Mouse (Mus musculus): ENCODE measurements around the gene Gm27029. TPM values are rescaled to one million over a fixed set of nuclear protein-coding genes. Genes with fewer than 3 reads are reported as not detected.
A peak's percentile ranks its signal among the peaks of the same experiment; 100 is the strongest.
"Not testable (repeated sequence)": the region's sequence is repeated elsewhere in the genome, so short reads cannot be mapped to it uniquely, and the experiment has no call there.

Gm27029 gene
- 1 to 10 TPM in 1 of 2 experiments, not detected in 1; 1.5 TPM for polyA plus RNA-seq (2017; shearing (Covaris generic))

DNA sequence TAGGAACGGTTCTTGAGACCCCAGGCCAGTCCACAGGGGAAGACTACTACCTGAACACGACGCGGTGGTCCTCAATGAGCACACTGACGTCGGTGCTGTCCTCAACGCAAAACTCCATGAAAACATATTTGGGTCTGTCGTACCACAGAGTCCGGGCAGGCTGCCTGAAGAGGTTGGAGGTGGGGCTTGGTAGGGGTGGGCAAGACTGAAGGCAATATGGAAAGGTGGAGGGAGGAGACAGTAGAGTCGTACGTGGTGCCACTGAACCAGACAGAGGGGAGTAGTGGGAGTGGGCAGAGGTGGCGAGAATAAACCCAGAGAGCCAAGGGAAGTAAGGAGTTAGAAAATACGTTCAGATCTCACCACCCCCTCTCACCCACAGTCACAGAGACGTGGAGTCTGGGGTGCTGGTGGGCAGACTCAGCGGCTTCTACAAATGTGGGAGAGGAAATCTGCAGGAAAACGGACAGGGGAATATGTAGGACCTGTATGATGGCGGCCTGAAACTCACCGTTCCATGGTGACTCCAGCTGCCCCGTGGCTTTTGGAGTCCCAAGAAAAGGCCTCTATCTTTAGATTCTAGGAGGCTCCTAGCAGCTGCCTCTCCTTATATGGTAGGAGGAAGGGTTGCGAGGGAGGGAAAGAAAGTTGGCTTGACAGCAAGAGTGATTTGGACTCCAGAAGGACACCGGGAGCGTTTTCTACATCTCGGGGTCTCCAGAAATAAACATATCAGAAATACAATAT is at the start of gene Gm27029:
Gene Gm27029 (minus strand): TSS at position 692 of the 747 bp plus-strand sequence.
- no peak for ATAC-seq

DNA sequence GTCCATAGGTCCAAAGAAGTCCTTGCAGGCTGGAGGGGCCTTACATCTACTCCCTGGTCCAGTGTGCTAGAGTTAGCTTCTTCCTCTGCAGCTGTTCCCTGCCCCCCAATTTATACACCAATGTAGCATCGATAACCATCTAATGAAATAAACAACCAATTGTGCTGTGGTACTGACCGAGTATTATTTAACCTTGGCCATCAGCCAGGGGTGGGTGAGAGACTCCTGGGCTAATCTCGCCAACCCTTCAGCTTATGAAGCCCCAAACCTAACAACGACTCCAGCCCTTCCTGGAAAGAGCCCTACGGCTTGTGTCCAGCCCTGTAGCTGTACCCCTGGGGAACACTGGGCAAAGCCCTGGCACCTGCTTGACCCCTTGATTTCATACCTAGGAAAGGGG is 49.7 kb upstream of the Gm27029 start:
- ATAC-seq: no peak

DNA sequence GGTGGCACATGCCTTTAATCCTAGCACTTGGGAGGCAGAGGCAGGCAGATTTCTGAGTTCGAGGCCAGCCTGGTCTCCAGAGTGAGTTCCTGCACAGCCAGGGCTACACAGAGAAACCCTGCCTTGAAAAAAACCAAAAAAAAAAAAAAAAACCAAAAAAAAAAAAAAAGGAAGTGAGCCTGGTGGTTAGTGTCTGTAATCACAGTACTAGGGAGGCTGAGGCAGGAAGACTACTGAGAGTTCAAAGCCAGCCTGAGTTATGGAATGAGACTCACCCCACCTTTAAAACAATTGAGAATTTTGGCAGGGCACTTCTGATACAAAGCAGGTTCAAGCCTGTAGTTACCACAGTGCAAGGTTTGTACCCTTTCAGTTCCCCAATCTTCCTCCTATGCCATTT is 49.1 kb upstream of the Gm27029 start:
- ATAC-seq: not testable (repeated sequence)

DNA sequence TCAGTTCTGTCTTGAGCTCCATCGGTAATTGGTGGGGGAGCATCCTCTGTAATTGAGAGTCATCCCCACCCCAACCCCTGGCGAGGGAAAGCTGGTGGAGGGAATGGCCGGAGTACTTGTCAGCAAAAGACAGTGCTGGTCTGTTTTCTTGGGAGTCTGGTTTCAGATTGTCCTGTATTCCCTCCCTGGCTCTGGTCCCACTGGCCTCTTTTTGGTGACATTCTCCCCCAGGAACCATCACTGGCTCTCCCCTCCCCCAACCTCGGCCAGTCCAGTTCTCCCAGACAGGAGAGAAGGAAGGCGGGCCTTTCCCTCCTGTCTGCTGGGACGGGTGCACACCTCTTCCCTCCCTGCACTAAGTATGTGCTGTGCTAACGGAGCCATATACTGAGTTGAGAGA is 47.7 kb upstream of the Gm27029 start:
- no peak for ATAC-seq

DNA sequence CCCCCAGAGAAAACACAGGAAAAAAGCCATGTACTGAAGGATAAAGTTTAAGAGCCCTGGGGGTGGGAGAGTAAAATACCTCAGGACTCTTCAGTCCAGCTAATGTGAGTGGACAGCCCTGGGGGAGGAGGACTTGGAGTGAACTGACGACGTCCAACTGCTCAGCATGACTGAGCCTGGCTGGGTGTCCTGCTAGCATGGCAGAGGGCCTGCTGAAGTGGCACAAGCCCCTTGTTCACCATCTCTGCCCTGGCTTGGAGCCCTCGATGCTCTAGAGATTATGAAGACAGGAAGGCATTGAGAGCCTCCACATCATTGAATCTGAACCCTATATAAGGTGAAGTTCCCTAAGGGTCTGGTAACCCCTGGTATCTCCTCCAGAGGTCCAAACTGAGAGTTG is 47.3 kb upstream of the Gm27029 start:
- ATAC-seq: no peak

DNA sequence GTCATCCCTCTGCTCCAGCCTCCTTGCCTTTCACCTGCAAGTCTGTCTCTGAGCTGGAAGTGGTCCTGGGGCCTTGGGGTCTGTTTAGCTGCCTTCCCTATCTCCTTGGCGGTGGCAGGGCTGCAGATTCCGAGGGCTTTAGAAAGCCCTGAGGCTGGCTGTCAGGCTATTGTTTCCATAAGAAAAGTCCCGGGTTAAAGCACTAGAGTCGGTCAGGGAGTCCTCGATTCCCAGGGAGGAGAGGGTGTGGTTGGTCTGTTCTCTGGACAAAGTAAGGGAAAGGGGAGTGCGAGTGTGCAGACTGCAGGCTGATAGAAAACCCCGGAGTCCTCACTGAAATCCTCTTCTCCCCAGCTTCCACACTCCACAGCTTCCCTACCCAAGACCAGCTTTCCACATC is 45.6 kb upstream of the Gm27029 start:
- ATAC-seq: no peak

DNA sequence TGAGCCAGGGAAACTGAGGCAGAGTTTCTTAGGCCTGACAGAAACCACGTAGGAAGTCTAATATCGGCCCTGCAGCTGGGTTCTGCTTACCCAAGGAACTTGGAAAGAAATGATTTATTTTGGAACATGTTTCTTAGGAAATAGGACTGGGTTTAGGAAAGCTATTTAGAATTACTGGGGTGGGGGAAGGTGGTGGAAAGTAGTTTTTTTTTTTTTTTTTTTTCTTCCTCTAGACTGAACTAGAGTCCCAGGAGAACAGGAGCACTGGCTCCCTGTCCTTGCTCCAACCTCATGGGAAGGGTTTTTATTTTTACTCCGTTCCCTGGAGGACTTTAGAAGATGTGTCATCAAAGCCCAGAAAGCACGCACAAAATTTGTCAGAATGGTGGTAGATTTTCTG is 44.6 kb upstream of the Gm27029 start:
- ATAC-seq: no peak

DNA sequence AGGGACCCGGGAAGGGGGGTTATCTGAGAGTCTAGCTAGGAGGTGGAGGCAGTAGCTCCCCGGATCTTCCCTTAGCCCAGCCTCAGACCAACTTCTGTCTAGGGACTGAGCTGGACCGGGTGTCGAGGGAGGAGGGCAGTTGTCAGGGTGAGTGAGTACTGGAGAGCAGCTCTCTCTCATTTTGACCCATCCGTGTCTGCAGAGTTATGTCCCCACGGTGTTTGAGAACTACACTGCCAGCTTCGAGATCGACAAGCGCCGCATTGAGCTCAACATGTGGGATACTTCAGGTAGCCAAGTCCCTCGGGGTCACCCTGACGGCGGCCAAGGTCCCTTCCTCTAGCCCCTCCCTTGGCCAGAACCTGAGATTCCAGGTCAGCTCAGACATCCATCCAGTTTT is 44.1 kb upstream of the Gm27029 start:
- no peak for ATAC-seq

DNA sequence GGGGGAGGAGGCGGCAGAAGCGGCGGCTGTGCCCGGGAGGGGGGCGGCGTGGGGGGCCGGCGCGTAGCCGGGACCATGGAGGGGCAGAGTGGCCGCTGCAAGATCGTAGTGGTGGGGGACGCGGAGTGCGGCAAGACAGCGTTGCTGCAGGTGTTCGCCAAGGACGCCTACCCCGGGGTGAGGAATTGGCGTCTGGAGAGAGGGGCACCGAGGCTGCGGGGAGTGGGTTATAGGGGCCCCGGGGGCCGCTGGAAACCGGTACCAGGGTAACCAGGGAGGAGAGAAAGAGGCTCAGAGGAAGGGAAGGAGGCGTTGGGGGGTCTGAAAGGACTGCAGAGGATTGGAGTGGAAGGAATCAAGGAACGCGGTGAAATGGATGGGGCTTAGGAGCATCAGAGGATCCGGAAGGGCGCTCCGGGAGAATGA is 43.7 kb upstream of the Gm27029 start:
- no peak for ATAC-seq

DNA sequence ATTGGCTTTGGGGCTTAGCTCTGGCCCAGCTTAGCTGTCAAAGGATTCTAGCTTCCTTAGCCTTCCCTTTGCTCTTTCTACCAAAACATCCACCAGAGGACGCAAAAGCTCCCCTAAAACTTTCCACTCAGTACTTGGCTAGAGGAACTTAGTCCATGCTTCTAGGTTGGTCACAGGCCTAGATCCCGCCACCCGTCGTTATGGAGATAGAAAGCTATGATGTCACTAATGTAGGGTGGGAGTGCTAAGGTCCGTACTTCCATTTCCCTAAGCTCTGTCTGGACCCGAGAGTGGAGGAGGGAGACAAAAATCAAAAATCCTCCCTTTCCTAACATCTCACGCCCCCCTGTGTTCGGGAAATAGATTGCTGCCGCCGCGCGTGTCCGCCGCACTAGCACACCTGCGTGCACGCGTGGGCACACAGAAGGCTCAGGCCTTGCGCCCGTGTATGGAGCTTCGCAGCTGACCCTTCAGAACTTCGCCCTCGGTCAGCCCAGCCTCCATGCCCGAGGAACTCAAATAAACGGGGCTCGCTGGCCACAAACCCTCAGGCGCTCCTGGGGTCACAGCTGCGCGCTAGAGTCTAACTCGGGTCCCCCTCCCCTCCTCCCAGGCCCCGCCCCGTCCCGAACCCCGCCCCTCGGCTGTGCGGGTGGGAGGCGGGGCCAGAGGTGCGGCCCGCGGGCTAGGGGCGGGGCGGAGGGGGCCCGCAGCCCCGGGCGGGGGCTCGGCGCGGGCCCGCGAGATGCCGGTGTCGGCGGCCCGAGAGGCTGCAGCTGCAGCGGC is 43.1 kb upstream of the Gm27029 start:
- ATAC-seq: peak; percentile 53

DNA sequence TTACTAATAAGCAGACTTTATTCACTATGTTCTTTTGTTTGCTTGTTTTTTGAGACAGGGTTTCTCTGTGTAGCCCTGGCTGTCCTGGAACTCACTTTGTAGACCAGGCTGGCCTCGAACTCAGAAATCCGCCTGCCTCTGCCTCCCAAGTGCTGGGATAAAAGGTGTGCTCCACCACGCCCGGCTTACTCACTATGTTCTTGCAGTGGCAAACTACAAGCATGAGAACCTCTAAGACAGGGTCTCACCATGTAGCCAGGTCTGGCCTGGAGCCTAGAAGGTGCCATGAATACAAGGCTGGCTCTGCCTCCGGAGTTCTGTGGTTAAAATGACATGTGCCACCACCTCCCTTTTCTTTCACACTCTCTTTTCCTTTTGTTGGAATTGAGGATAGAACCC is 42.0 kb upstream of the Gm27029 start:
- ATAC-seq: not testable (repeated sequence)

DNA sequence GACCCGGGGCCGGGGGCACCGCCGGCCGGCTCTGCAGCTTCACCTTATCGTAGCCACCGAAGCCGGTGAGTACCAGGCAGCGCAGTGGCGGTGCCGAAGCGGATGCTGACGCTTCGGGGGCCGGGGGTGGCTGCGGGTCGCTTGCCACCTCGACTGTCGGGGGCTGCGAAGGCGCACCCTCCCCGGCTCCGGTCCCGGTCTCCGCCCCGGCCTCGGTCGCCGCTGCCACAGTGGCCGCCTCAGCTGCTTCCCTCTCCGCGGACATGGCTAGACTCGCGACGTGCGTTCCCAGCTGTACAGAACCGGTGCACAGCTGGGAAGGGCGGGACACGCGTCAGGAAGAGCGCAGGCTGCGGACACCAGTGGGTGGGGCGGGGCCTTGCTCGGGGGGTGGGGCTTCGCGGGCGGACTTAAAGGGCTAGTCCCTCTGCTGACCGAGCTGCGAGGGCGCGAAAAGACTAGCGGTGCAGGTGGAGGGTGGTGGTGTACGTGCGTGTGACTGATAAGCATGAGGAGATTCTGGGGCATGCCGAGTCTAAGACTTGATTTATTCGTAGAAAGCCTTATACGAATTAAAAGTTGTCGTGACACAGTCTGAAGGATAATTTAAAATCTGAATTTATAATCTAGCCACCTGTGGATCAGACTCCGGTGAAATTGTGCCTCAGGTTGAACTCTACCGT is 41.4 kb upstream of the Gm27029 start, which contains the start of gene Vat1:
Gene Vat1 (minus strand): TSS at position 362 of the 683 bp plus-strand sequence.
- peak; percentile 24 for ATAC-seq

DNA sequence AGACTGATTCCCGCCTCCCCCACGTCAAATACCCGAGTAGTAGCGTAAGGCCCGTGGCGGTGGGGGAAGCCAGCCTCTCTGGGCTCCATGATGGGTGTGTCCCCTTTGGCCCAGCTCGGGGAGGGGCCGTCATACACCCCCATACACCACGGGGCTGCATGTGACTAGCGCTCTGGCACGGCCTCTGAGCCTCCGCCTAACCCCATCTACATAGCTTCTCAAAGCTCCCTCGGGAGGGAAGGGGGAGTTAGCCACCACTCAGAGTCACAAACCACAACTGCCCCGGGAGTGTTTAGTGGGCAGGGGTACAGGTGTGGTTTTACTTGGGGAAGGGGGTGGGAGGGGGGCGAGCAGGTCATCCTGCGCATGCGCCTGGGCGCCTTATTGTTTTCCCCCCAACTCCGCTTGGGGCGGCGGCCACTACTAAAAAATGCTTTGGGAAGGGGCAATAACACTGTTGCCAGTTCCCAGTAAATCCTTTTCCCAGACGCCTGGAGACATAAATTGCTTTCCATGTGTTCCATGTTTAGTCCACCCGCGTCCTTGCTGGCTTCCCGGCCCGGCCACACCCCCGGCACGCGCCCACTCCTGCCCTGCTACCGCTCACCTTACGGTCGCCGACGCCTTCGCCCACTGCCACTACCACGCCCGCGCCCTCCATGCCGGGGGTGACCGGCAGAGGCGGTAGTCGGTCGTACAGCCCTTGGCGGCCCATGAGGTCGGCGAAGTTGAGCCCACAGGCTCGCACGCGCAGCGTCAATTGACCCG is 40.7 kb upstream of the Gm27029 start:
- ATAC-seq: peak; percentile 34

DNA sequence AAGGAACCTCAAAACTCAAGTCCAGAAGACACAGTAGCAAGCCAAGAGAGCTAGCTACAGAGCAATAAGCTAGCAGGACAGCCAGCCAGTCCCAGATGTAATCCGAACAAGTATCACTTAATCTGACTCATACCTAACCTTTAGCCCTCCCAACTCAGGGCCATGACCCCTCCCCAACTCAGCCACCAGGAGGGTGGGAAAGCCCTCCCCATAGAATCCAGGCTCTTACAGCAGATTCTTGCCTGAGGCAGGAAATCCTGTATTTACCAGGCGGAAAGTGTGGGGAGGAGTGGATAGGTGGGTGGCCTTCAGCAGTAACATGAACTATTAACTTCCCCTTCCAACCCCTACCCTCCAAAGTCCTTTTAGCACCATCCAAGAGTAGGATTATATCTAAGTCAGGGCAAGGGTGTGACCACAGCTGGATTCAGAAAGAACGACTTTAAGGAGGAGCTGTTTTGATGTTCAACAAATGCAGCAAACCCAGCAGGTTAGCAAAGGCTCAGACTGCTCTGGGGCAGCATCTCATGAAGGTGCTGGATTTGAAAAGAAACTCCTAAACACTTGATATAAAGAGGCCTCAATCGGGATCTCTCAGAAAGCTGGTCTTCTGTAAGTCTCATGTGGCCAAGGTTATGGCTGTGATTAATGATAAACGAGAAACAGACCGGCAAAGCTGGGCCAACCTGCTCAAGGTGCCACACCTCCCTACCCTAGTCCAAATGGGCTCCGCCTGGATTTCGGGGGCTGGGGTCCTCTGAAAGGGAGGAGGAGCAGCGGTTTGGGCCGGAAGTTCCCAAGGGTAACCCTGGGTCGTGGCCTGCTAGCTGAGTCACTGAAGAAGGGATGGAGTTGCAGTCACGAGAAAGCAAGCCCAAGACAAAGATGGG is 39.9 kb upstream of the Gm27029 start, which contains the start of gene Rnd2:
Gene Rnd2 (plus strand): TSS at position 789 of the 890 bp plus-strand sequence.
- ATAC-seq: no peak

DNA sequence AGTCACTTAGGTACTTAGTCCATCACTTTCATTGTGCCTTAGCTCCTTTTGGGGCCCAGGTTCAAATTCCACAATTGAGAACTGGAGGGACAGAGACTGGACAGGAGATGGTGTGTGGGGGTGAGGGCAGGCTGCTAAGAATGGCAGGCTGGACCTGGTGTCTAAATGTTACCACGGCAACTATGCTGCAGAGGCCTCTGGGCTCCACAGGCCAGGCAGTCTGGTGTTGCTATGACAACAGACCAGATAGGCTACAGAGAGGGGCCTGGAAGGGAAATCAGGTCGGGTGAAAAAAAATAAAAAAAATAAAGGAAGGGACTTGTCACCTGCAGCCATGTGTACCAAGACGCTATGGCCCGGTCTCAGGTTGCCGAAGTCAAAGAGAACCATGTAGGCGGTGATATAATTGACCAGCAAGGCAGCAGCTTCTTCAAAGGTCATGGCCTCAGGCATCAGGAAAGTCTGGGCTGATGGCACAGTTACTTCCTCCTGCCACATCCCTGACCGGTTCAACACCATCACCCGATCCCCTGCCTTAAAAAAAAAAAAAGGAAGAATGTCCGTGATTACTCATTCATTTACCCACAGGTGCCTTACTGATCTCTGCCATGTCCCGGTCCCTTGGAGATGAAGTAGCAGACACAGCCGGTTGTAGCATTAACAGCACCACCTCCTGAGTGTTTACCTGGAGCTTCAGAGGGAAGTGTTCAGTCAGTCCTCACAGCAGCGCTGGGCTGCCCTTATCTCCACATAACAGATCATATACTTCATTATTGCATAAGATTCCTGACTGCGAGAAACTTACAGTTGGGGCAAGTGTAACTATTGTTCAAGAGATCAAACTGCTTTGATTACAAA is 38.2 kb upstream of the Gm27029 start:
- ATAC-seq: no peak

DNA sequence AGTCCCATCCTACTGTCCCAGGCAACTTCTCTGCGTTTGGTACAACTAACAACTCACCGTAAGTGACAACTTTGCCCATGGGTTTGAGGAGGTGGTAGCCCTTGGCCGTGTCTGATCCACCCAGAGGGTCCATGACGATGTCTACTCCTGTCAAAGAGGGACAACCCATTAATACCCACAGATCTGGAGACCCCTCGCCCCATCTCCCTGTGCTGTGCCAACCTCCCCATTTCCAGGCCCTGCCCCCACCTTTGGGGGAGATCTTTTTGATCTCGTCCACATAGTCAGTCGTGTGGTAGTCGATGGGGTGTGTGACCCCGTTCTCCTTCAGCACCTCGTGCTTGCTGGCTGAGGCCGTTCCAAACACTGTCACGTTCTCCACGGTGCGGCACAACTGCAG is 37.5 kb upstream of the Gm27029 start:
- no peak for ATAC-seq

DNA sequence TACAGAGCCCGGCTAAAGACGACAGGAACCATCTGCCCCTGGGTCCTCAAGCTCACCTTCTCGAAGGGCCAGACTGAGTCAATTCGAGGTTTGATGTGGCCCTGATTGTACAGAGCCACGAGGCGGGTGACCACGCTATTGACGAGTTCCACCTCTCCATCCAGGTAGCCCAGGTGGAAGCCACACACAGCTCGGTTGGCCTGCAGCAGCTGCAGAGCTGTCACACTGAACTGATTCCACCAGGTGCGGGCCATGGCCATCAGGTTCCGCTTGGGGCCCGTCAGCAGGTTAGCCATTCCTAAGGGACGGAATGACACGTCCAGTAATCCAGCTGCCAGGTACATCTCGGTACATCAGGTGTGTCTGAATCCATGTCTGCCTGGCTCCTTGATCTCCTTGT is 35.7 kb upstream of the Gm27029 start:
- ATAC-seq: no peak

DNA sequence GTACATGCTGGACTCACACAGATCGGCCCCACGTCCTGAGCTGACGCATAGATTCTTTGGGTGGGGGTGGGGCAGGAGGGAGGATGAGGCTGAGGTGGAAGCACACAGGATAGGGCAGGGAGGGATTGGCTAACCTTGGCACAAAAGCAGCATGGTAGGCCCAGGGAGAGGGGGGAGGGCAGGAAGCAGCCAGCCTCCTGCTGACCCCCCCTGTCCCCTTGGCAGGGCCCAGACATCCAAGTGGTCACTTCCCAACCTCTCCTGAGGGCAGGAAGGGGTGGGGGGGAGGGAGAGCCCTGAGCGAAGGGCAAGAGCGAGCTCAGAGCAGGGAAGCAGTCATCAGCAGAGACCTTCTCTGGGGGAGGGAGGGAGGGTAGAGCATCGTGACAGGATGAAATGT is 35.1 kb upstream of the Gm27029 start:
- no peak for ATAC-seq

DNA sequence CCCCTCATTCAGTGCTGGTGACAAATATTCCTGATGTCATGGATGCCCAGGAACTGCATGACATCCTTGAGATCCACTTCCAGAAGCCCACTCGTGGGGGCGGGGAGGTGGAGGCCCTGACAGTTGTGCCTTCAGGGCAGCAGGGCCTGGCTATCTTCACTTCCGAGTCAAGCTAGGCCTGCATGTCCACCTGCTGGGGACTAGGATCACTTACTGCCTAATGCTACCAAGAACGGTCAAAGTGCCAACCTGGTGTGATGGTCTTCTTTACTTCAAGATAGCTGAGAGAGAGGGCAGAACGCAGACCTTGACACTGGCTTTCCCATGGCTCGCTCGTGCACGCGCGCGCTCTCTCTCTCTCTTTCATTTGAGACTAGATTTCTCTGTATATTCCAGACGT is 33.6 kb upstream of the Gm27029 start:
- no peak for ATAC-seq

DNA sequence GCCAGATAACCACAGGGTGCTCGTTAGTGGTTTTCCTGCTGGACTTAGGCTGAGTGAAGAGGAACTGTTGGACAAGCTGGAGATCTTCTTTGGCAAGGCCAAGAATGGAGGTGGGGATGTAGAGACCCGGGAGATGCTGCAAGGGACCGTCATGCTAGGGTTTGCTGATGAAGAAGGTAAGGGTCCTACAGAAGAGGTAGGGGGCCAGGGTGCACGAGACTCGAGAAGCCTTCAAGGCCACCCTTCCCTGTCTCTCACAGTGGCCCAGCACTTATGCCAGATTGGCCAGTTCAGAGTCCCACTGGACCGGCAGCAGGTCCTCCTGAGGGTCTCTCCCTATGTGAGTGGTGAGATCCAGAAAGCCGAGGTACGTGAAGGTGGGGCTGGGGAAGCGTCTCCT is 33.0 kb upstream of the Gm27029 start:
- no peak for ATAC-seq
